Mouse (Mus musculus) spleen, postnatal 10 days (tissue): ENCODE data around the gene Gpha2.
A peak's percentile ranks its signal among the peaks of the same experiment; 100 is the strongest.

Experiments used
- DNase-seq, 2 experiments: peaks; one replicate each; pipeline ENCODE4 v3.0.0; 2021 to 2022; ENCODE audit warnings: low spot score in 2 of 2

Gene Gpha2

DNA sequence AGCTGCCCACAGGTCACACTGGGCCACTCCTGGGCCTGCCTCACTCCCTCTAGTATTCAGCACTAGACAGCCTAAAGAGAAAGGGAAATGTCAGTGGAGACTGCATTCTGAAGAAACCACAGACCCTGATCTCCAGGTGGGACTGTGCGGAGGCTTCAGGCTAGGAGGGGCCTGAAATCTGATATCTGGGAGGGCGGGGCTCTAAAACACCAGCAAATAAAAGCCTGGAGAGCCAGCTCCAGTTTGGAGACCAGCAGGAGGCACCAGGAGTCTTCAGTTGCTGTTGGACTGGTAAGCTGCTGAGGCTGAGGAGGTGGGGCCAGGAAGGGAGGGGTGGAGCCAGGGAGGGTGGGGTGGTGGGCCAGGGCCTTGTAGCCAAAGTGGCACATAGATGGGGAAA is at the start of gene Gpha2:
Gpha2 (plus strand) TSS at position 246 of the 400 bp plus-strand sequence.
- no peak for DNase-seq

DNA sequence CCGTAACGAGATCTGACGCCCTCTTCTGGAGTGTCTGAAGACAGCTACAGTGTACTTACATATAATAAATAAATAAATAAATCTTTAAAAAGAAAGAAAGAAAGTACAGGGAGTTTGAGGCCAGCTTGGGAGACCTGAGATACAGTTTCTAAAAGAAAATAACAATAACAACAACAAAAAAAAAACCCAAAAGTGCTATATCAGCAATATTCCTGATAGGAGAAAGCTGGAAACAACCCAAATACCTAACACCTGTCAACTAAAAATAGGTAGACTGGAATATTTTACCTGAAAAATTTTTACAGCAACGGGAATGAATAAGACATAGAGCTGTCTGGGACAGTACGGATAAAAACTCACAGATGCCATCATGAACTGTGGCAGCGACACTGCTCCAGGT is 47.4 kb upstream of the Gpha2 start:
- no peak for DNase-seq

DNA sequence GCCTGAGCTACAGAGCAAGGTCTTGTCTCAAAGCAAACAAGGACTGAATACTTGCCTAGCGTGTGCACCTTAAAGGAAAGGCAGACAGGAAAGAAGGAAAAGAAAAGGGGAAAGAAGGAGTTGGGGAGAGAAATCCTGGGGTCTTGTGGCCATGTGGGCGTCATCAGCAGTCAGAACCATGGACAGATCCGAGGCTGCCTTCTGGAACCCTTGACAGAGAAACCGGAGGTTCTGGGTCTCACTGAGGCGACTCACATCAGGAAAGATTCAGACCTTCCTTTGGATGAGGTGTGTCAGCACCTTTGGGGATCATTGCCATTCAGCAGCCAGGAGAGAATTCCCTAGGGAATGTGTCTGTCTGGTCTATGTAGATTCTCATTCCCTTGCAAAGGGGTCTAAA is 44.6 kb upstream of the Gpha2 start:
- DNase-seq, result no peak

DNA sequence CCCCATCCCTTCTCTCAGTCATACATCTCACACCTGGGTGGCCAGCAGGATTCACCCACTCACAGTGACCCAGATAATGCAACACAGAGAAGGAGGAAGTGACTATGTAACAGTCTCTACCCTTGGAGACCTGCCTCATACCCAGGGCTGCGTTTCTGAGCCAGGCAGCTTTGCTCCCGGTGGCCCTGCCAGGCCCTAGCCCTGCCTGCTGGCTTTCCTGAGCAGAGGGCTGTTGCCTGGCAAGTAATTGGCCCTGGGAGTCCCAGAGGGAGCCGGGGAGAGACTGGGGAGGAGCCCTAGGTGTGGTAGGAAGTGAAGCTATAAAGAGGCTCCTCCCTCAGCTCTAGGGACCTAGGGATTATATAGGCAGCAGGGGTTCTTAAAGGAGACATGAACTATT is 43.6 kb upstream of the Gpha2 start:
- no peak for DNase-seq

- DNase-seq, result no peak
These were observed 42.0 kb upstream of the Gpha2 start, which contains the start of gene Majin for GRCm38 (mm10) chr19:6184131-6184530. Majin (plus strand) TSS chr19:6184388.

DNA sequence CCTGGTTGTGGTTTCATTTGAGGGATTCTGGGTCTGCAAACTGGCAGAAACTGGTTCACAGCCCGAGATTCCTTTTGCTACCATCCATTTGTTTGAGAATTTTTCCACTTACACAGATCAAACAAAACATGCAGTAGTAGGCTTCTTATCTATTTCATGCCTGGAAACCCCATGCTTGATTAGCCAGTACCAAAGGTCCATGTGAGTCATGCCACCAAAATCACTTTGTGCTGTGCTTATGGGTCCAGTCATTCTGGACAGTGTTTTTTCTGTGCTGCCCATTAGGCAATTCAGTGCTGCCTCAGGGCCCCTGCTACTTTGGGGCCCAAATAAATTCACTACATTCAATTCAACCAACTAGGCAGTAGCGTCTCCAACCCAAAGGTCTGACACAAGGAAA is 21.9 kb upstream of the Gpha2 start:
- no peak for DNase-seq

DNA sequence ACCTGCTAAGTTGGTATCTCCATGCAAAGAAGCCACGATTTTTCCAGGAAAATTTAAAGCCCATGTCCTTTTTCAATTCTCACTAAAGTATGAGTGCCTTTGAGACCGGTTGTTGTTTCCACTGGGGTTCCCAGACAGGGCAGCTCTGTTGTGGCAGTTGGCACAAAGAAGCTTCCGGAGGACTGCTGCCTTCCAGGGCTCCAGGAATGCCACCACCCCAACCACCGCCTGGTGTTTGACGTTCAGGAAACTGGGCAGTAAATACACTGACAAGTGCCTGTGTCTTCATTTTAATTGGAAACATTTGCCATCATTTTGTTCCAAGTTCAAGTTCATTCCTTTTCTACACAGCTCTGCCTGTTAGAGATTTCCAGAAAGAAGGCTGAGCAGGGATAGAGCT is 19.5 kb upstream of the Gpha2 start:
- no peak for DNase-seq

DNA sequence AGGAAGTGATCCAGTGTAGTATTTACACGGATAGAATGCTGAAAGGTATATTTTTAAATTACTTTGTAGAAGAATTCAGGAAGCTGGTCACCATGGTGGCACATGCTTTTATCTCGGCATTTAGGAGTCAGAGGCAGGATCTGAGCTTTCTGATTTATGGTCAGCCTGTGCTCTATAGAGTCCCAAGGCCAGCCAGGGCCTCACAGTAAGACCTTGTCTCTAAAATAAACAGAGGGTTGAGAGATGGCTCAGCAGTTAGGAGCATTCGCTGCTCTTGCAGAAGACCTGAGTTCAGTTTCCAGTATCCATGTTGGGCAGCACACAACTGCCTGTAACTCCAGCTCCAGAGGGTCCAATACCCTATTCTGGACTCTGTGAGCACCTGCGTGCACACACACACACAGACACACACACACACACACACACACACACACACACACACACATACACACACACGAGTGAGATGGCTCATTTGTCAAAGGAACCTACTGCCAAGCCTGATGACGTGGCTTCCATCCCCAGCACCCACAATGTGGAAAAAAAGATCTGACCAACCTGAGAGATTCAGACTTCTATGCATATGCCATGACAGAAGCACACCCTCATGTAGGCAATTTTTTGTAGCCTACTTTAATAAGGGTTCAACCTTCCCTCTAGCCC is 10.0 kb upstream of the Gpha2 start:
- no peak for DNase-seq

DNA sequence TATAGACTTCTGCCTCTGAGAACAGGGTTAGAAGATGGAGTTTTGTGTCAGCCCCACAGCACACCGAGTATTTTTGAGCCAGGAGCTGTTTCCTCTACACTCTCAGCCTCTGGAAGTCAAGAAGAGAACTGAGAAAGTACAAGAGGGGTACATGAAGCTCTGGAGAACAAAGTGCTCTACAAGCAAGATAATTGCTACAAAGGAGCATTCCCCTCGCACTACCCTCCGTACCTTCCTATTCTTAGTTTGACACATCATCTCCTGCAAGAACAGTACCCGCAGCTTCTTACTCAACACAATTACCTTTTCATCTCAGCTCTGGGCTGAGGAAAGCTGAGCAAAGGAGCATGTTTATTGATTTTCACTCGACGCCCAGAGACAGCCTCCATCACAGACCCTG is 7.6 kb upstream of the Gpha2 start:
- DNase-seq, result no peak

DNA sequence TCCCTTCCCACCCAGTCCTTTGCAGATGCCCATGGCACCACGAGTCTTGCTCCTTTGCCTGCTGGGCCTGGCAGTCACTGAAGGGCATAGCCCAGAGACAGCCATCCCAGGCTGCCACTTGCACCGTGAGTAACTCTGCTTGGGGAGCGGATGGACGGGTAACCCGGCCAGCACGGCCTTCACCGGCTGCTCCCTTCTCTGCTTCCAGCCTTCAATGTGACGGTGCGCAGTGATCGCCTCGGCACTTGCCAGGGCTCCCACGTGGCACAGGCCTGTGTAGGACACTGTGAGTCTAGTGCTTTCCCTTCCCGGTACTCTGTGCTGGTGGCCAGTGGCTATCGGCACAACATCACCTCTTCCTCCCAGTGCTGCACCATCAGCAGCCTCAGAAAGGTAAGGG is 583 bp downstream of the Gpha2 start:
- no peak for DNase-seq

DNA sequence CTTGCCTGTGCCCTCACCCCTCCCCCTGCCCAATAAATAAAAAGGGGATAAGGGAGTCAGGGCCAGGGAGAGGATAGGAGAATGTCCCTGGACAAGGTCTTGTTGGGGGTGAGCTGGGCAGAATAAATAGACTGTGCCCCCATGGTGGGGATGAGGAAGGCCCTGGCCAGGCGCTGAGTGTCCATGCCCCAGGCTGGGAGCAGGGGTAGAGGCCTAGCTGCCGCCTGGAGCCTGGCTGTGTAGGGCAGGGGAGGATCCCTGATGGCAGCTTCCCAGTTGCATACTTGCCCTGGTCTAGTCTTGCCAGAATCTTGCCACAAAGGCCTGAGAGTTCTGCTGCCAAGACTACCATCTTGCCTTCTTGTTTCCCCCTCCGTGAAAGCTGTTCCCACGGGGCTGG is 1.7 kb downstream of the Gpha2 start:
- DNase-seq, result no peak

DNA sequence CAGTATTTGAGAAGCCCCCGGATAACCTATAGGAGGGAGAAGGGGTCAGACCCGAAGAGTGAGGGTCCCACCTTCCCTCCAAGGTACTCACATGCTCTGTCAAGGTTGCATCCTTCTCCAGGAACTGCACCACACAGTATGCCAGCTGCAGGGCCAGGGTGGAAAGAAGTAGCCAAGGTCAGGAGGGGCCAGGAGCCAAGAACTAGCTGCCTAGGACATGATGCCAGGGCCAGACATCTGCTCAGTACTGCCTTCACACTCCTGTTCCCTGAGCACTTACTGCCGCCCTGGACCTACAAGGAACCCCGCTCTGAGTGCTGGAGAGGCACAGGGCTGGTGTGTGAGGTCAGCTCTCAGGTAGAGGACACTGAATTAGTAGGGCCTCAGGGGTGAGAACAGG is 4.2 kb downstream of the Gpha2 start:
- DNase-seq, result no peak

DNA sequence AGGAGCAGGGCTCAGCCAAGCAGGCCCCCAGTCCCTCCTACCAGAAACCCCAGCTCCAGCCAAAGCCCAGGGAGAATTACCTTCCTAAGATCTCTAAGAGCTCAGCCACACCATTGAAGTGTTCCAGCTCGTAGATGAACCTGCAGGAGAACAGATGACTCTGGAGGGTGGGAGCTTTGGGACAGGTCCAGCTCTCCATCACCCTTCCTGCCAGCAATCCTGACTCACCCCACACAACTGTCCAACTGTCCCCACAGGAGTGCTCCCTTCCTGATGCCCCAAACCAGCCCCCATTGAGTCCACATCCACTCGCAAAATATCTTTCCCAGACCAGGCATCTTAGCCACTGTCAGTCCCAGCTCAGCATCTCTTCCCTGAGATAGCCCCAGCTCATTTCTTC is 4.9 kb downstream of the Gpha2 start:
- no peak for DNase-seq

DNA sequence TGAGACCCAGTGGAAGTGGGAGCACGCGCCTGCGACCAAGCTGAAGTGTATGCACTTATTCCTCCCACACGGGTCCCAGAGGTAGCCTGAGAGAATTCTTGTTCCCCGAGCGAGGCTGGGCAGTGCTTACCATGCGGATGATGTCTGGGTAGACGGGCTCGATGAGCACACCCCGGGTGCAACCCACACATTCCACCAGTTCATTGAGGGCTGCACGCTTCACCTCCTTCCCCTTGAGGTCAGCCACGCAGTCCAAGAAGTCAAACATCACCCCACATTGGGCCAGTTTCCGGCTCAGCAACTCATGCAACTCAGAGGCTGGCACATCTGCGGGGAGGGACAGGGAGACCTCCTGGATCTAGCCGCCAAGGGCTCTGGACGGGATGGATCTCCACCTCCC is 7.5 kb downstream of the Gpha2 start:
- no peak for DNase-seq

DNA sequence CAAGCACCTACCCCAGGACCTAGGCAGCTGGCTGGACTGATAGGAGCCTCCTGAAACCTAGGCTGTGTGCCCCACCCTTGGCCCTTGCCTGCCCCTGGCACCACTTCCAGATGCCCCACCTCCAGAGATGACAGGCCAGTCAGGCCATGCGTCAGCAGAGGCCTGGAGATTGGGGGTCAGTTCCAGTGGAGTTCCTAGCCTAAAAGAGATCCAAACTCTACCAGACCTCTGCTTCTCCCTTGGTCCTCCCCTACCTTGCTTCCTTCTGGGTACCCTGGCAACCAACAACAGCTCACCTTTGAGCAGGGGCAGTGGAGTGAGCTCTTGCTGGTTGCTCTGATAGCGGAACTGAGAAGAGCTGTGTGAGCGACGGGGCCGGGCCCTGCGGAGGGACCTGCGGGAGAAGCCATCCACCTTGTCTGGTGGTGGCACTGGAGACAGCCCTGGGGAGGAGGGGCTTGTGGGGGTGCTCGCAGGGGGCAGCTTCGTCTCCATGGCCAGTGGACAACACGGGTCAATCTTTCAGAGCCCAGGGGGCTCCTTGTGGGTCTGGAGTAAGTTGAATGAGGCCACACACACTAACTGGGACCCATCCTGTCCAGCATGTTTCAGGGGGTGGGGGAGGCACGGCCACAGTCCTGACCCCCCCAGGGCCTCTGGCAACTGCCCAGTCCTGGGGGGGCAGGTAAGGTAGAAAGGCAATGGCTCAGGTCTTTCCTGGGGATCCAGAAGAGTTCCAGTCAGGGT is 8.3 kb downstream of the Gpha2 start:
- DNase-seq, result peak; percentile 72 to 81

DNA sequence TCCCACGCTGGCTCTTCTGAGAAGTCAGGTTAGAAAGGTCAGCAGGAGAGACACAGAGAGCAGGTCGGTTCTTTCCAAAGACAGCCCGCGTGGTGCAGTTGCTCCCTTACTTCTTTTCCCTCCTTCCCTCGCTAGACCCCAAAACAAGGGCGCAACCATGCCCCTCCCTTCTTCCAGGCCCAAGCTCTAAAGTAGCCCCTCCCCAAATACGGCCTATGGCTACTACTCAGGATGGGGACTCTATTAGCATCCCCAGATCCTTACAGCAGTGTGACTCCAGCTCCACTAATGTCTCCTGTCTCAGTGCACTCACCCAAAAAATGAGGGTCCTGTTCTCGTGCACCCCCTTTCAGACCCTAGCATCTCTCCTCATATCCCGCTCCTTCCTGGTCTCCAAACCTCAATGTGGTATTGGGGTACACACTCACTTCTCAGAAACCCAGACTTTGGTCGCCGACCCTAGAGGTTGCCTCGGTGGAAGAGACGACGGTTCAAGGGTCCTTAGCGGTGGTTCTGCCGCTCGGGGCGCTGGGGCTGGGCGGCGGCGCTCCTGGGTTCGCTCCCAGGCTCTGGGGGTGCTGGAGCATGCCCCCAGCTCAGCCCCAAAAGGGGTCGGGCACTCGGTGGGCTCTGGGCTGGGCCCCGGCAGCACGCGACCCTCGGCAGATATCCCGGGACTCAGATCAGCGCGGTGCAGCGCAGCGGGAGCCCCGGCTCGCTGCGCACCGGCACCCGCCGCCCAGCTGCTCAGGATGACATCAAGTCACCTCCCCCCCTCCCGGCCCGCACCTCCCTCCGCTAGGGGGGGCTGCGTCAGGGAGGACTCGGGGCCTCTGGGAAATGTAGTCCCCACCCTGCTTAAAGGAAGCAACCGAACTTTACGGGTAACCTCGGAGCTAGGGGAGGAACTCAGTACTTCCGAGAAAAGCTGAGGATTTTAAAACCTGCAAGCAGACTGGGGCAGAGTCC is 9.2 kb downstream of the Gpha2 start, which contains the start of gene Ppp2r5b:
Ppp2r5b (minus strand) TSS at position 789 of the 969 bp plus-strand sequence.
- DNase-seq, result peak; percentile 93 to 96

GRCm38 (mm10) chr19:6236053-6236441 is 9.9 kb downstream of the Gpha2 start:
- DNase-seq, result peak; percentile 87 to 93

- DNase-seq, result no peak
These were observed 10.7 kb downstream of the Gpha2 start for GRCm38 (mm10) chr19:6236842-6237241.

GRCm38 (mm10) chr19:6238740-6239139 is 12.6 kb downstream of the Gpha2 start:
- DNase-seq, result no peak

GRCm38 (mm10) chr19:6240136-6240535 is 14.0 kb downstream of the Gpha2 start:
- DNase-seq, result peak; percentile 36 to 50

GRCm38 (mm10) chr19:6240725-6241124 is 14.5 kb downstream of the Gpha2 start:
- no peak for DNase-seq
